Mouse (Mus musculus) stomach, embryonic 16.5 days (tissue): ENCODE measurements around the gene Col6a1. TPM values are rescaled to one million over a fixed set of nuclear protein-coding genes. Genes with fewer than 3 reads are reported as not detected.

Source experiments
- ATAC-seq: fragments of 200-750 bp; cut with Nextera tagmentation; 2 replicates; pipeline ENCODE4 v1.8.0; 2017; ENCODE audit warnings: moderate number of reproducible peaks, moderate TSS enrichment; ENCODE audit not compliant: insufficient read depth, low FRiP score
- H3K27ac ChIP-seq: fragments of 300-500 bp; sonication (generic); 2 replicates; pipeline ENCODE4 v1.5.1; 2014; ENCODE audit warnings: low read length
- H3K27me3 ChIP-seq: fragments of 300-500 bp; sonication (generic); 2 replicates; pipeline ENCODE4 v1.6.1; 2014; ENCODE audit warnings: low read length, control low read depth, mixed read lengths; ENCODE audit not compliant: control insufficient read depth, insufficient read depth
- H3K36me3 ChIP-seq: fragments of 300-500 bp; sonication (generic); 2 replicates; pipeline ENCODE4 v1.6.1; 2014; ENCODE audit warnings: low read length; ENCODE audit not compliant: control insufficient read depth, insufficient read depth
- H3K4me1 ChIP-seq: fragments of 300-500 bp; sonication (generic); 2 replicates; pipeline ENCODE4 v1.6.1; 2014; ENCODE audit warnings: low read length, control low read depth, mixed read lengths; ENCODE audit not compliant: control insufficient read depth, insufficient read depth
- H3K4me2 ChIP-seq: fragments of 300-500 bp; sonication (generic); 2 replicates; pipeline ENCODE4 v1.6.1; 2014; ENCODE audit warnings: low read depth, low read length, mixed read lengths
- H3K4me3 ChIP-seq: fragments of 300-500 bp; sonication (generic); replicated peaks from 2 replicates; pipeline ENCODE4 v1.5.1; 2014; ENCODE audit warnings: mild to moderate bottlenecking, low read length
- H3K9ac ChIP-seq: fragments of 300-500 bp; sonication (generic); 2 replicates; pipeline ENCODE4 v1.6.1; 2014; ENCODE audit warnings: low read length
- H3K9me3 ChIP-seq: fragments of 300-500 bp; sonication (generic); replicated peaks from 2 replicates; pipeline ENCODE4 v1.6.1; 2016; ENCODE audit warnings: low read length, control low read depth; ENCODE audit not compliant: control insufficient read depth
- WGBS: fragments of 180-500 bp; shearing (Covaris S2); extraction: QIAGEN DNeasy Blood & Tissue Kit; methylation state at CpG from one replicate; pipeline ENCODE4 v1.1.7; 2014; 5-methylcytosine and 5-hydroxymethylcytosine counted together
- polyA plus RNA-seq: library from polyadenylated mRNA; unstranded; fragments of >200 nt; fragmentation: Nextera tagmentation; extraction: Ambion mirVana; gene quantifications from 2 replicates; pipeline ENCODE4 v1.2.1, GENCODE M21; 2015

The Col6a1 gene
- polyA plus RNA-seq, 1 experiment from 2014 or later = 433 TPM

DNA sequence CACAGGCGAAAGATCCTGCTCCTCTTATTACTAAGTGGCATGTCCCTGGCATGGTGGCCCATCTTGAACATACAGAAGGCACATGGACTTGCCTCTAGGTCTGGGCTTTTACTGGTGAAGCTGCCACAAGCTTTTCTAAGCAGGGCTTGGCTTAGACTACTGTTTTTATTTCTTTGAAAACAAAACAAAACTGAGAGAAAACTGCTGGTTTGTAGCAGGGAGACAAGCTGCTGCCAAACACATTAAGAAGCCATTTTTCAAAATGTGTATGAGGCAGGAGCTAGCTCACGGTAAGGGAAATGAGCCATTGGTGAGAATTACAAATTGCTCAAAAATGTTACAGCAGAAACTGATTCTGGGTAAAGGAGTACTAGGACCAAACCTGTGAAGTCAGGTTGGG lies 24.5 kb downstream of the Col6a1 start:
- Histone ChIP-seq H3K9ac (no peak overlapping the region), H3K4me3 (no peak overlapping the region), H3K36me3 (no peaks in the 10 kb centered on the region), H3K9me3 (no peaks in the 10 kb centered on the region), H3K27me3 (no peaks in the 10 kb centered on the region), H3K4me1 (no peaks in the 10 kb centered on the region), H3K4me2 (no peak overlapping the region), H3K27ac (no peak overlapping the region)
- 60% methylated on average over 2 of the region's 2 CpGs for WGBS
- ATAC-seq = no peak

DNA sequence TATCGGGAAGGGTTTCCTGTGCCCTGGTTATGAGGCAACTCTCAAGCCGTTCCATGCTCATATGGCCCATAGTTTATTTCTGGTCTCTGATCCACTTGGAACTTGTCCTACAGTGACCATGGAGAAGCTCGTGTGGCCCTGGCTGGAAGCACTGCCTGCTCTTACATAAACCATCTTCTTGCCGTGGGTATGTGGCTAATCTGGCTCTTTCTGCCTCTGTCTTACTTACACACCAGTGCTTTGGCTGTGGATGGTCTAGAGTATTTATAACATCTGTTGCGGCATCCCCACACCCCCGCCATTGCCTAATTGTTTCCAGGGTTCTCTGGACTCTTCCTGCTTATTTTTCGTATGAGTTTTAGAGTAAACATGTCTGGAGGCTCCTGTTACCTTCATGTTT lies 26.2 kb downstream of the Col6a1 start:
- H3K4me3 ChIP-seq = no peak overlapping the region
- H3K9me3 ChIP-seq = no peaks in the 10 kb centered on the region
- no peak overlapping the region for H3K27ac ChIP-seq
- 58% methylated on average over 7 of the region's 7 CpGs for WGBS
- no peak overlapping the region for H3K9ac ChIP-seq
- no peaks in the 10 kb centered on the region for H3K36me3 ChIP-seq
- ATAC-seq = no peak
- H3K4me2 ChIP-seq = no peak overlapping the region
- no peaks in the 10 kb centered on the region for H3K27me3 ChIP-seq
- H3K4me1 ChIP-seq = no peaks in the 10 kb centered on the region

DNA sequence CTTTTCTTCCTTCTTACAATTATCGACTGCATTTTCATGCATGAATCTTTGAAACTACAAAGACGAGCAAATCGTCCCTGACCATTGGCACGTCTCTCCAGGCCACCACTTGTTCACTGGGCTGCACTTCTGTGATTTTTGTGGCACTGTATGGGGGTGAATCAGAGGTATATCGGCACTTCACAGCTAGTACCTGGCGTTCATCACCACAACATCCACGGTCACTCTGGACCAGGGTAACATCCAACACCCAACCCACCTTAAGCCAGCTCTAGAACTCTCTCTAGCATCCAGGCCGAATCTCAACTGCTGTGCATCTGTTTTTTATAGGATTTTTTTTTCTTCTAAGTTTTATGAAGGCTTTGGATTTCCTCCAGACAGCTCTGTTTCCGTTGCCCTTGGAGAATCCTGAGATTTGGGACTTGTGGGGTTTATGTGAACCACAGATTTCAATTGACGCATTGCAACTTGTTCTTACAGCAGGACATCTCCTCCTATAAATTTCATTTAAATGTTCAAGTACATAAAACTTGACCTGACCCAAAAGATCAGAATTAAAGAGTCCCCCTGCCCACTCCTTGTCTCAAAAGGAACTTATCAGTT lies 30.6 kb downstream of the Col6a1 start:
- no peaks in the 10 kb centered on the region for H3K27me3 ChIP-seq
- H3K36me3 ChIP-seq = no peaks in the 10 kb centered on the region
- H3K4me1 ChIP-seq = peaks cover 5% of the 10 kb centered on the region; the same call in 1 of the 2 replicates
- no peak for ATAC-seq
- no peak overlapping the region for H3K4me2 ChIP-seq
- peak overlapping the region; percentile 85 for H3K27ac ChIP-seq
- WGBS = 49% methylated on average over 10 of the region's 10 CpGs
- no peak overlapping the region for H3K9ac ChIP-seq
- H3K9me3 ChIP-seq = no peaks in the 10 kb centered on the region
- no peak overlapping the region for H3K4me3 ChIP-seq

DNA sequence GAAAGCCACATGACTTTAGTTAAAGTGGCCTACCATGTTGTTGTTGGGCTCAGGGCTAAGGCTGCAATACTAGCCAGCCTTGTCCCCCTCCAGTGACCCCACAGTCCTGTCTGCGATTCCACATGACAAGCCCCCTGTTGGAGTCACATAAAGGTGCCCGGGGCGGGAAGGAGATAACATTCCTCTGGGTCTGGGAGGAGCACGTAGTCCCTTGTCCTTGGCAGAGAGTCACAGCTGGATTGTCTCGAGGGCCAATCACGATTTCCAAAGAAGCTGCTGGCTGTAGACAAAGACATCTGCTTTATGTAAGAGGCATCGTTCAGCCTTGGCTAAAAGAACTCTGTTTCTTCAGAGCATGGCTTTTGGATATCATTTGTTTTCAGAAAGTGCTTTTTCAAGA lies 31.2 kb downstream of the Col6a1 start:
- WGBS = 19% methylated on average over 7 of the region's 7 CpGs
- peak; percentile 42; the same call in 1 of the 2 replicates for ATAC-seq
- peak overlapping the region; percentile 85 for H3K27ac ChIP-seq
- no peak overlapping the region for H3K4me2 ChIP-seq
- H3K4me3 ChIP-seq = no peak overlapping the region
- H3K9ac ChIP-seq = no peak overlapping the region
- H3K4me1 ChIP-seq = peaks cover 5% of the 10 kb centered on the region; the same call in 1 of the 2 replicates
- H3K36me3 ChIP-seq = no peaks in the 10 kb centered on the region
- no peaks in the 10 kb centered on the region for H3K9me3 ChIP-seq
- no peaks in the 10 kb centered on the region for H3K27me3 ChIP-seq

DNA sequence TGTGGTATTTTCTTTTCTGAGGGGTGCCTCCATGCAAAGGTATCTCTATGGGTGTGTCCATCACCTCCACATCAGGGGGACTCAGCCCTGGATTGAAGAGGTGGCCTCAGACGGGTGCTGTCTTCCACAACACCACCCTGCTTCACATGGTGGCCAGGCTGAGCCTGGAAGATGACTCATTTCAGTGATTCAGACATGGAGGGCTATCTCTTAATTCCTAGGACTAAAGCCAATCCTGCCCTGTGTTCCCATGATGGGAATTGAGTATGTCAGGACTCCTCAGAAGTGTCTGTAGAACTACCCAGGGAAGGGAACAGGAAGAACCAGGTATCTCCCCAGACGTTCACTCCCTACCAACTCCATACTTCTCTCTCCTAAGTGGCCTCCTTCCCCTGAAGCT lies 32.5 kb downstream of the Col6a1 start:
- Histone ChIP-seq H3K27ac (peak overlapping the region; percentile 85; the same call in 1 of the 2 replicates), H3K4me2 (no peak overlapping the region), H3K36me3 (no peaks in the 10 kb centered on the region), H3K4me3 (no peak overlapping the region), H3K27me3 (no peaks in the 10 kb centered on the region), H3K4me1 (peaks cover 5% of the 10 kb centered on the region; the same call in 1 of the 2 replicates), H3K9ac (no peak overlapping the region), H3K9me3 (no peaks in the 10 kb centered on the region)
- no peak for ATAC-seq
- 78% methylated on average over 2 of the region's 2 CpGs for WGBS

DNA sequence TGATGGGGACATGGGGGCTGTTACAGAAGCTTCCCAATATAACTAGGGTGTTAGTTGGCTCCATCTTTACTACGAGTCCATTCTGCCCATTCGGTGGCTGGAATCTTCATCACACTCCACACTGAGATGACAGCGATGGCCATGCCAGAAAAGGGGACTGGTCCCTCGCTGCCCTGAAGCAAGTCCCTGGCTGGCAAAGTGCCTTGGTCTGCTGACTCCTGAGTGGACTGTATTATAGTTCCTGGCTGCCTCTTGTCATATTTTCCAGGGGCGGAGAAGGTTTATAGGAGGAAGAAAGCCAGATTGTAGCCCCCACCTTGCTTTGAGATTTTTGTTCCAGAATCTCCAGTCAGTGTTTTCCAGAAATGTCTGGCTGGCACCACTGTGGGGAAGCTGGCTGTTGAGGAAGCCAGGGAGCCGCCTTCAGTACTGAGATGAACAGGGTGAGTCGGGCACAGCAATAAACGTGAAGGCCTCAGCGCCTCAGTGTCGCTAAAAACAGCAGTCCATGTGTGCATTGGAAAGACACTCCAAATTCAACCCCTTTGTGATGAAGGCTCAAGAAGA lies 40.4 kb downstream of the Col6a1 start:
- Histone ChIP-seq H3K4me2 (no peak overlapping the region), H3K4me1 (peaks cover 20% of the 10 kb centered on the region; the same call in 1 of the 2 replicates), H3K9me3 (no peaks in the 10 kb centered on the region), H3K4me3 (no peak overlapping the region), H3K27ac (no peak overlapping the region), H3K27me3 (no peaks in the 10 kb centered on the region), H3K9ac (no peak overlapping the region), H3K36me3 (no peaks in the 10 kb centered on the region)
- 84% methylated on average over 10 of the region's 10 CpGs for WGBS
- no peak for ATAC-seq

DNA sequence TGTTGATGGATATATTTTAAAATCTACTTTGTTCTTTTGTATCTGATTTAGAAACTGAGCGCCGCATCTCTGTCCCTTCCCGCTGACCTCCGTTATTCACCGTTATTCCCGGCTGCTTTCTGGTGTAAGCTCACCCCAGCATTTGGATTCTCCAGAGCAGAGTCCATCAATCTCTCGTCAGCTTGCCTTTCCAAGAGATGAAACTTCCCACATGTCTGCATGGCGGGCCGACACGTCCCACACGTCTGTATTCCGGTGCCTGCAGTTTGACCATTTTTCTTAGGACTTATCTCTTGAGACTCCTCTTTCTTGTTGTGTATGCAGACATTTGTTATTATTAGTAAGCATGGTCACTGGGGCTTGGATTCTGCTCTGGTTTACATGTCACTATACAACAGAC lies 42.0 kb downstream of the Col6a1 start:
- 44% methylated on average over 12 of the region's 12 CpGs for WGBS
- Histone ChIP-seq H3K9me3 (no peaks in the 10 kb centered on the region), H3K4me2 (no peak overlapping the region), H3K4me1 (peaks cover 26% of the 10 kb centered on the region), H3K4me3 (no peak overlapping the region), H3K36me3 (no peaks in the 10 kb centered on the region), H3K9ac (0 out of 2 replicates have a peak overlapping the region, but pooled peaks have one; percentile 29), H3K27me3 (no peaks in the 10 kb centered on the region), H3K27ac (peak overlapping the region; percentile 64)
- ATAC-seq = no peak

DNA sequence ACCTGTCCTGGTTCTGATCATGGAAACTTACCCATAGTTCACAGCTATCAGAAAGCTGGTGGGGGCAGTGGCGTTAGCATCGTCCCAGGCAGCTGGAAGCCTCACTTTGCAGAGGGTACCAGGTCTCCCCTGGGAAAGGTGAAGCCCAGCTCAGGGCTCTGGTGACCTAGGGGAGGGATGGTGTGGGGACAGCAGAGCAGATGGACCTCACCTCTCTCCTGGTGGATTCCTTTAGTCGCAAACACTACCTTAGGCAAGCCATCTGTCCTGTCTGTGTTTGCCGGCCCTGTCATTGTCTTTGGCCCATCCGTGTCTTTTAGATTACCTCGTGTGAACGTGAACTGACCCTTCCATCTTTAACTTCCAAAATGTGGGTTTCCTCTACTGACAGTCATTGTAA lies 42.5 kb downstream of the Col6a1 start:
- Histone ChIP-seq H3K9me3 (no peaks in the 10 kb centered on the region), H3K36me3 (no peaks in the 10 kb centered on the region), H3K4me2 (no peak overlapping the region), H3K4me3 (no peak overlapping the region), H3K9ac (peak overlapping the region; percentile 12; the same call in 1 of the 2 replicates), H3K4me1 (peaks cover 26% of the 10 kb centered on the region), H3K27me3 (no peaks in the 10 kb centered on the region), H3K27ac (peak overlapping the region; percentile 61)
- no peak for ATAC-seq
- WGBS = 51% methylated on average over 7 of the region's 7 CpGs

DNA sequence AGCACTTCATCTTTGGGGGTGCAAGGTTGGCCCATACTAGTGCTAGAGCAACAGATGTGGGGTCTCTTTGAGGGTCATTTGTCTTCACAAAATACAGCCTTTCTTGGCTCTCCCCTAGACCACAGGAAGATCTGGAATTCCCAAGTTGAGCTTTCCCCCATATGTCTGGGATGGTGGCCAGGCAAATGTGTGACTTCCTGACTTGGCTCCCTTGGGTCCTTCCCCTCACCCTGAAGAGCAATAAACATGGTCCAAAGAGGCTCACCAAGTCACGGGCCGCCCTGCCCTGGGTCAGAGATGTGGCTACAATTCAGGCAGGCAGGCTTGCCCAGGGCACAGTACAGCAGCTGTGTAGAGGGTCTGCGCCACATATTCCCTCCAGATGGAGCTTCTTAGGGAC lies 44.1 kb downstream of the Col6a1 start:
- no peak overlapping the region for H3K4me2 ChIP-seq
- 54% methylated on average over 3 of the region's 3 CpGs for WGBS
- ATAC-seq = peak; percentile 48; the same call in 1 of the 2 replicates

More for the DNA sequence above, 44.1 kb downstream of the Col6a1 start:
- H3K27me3 ChIP-seq = no peaks in the 10 kb centered on the region
- no peak overlapping the region; the same call in 1 of the 2 replicates for H3K9ac ChIP-seq
- no peaks in the 10 kb centered on the region for H3K9me3 ChIP-seq
- peaks cover 26% of the 10 kb centered on the region for H3K4me1 ChIP-seq
- peak overlapping the region; percentile 83 for H3K27ac ChIP-seq
- no peaks in the 10 kb centered on the region for H3K36me3 ChIP-seq
- H3K4me3 ChIP-seq = no peak overlapping the region
